Mouse (Mus musculus) thymus, adult 2 months (tissue): ENCODE results near the gene Rgs6.

Experiments used
- CTCF ChIP-seq: fragments of 200-500 bp; IDR thresholded peaks from 2 replicates; pipeline ENCODE4 v1.5.1; 2012; ENCODE audit warnings: mild to moderate bottlenecking, control low read depth, low read length, moderate library complexity, borderline replicate concordance; ENCODE audit not compliant: control insufficient read depth, poor library complexity, insufficient read depth; ENCODE audit errors: extremely low read depth
- POLR2A ChIP-seq: fragments of 200-500 bp; IDR thresholded peaks from 2 replicates; pipeline ENCODE4 v1.6.1; 2012; ENCODE audit warnings: mild to moderate bottlenecking, low read length, control low read depth, moderate library complexity; ENCODE audit not compliant: control insufficient read depth, poor library complexity, insufficient read depth; ENCODE audit errors: extremely low read depth

DNA sequence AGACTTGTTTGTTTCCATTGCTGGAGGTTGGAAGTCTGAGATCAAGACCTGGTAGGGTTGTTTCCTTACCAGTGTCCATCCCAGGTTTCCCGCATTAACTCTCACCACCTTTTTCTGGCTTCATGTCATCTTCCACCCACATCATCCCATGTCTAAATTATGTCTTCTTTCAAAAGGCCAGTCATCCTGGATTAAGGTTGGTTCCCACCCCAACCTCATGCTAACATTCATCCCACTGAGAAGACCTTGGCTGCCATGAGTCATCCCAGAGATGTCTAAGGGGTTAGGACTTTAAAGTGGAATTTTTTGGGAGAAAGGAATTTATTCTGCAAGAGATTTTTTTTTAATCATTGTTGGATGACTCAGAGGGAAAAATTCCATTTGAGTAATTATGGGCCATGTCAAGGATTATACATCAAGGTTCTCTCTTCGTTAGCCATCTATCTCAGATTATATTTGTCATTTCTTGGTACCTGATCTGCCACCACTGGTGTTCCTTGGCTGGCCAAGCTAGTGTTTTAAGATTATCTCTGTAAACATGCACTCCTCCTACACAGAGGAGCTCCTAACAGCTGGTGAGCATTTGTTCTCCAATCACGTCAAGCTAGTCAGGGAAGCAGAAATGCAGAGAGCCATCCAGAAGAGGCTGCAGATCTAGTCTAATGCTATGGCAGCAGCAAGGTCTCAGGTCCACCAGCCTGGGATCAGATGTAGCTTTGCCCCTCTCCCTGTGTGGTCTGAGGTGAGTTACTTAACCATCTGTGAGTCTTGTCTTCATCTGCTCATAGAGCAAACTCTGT lies 234.9 kb downstream of the Rgs6 start:
- TF ChIP-seq POLR2A (no peak), CTCF (no peak)
